Mouse (Mus musculus) adrenal gland, adult 18-20 months (tissue): ENCODE measurements around the gene Gm4131. TPM values are rescaled to one million over a fixed set of nuclear protein-coding genes. Genes with fewer than 3 reads are reported as not detected.

Source experiments
- DNase-seq, 2 experiments: peaks; one replicate each; pipeline ENCODE4 v3.0.0; 2021 to 2022; ENCODE audit warnings: low spot score in 2 of 2
- total RNA-seq, 2 experiments: library from RNA; stranded (reverse); gene quantifications; 1 replicate in 1 of 2; 2 replicates in 1 of 2; pipeline ENCODE4 v1.2.3; 2021

The Gm4131 gene
- total RNA-seq, 2 experiments from 2014 or later = not detected

GRCm38 (mm10) chr14:62459541-62459940 is 107.2 kb downstream of the Gm4131 start:
- DNase-seq = no peak

- DNase-seq = peak; percentile 82 to 84
These were observed 109.1 kb downstream of the Gm4131 start for GRCm38 (mm10) chr14:62457420-62458181.

- no peak for DNase-seq
These were observed 110.4 kb downstream of the Gm4131 start, which contains the start of gene Gucy1b2 for GRCm38 (mm10) chr14:62456239-62456747. Gucy1b2 (minus strand) TSS chr14:62456289.

- no peak for DNase-seq
These were observed 111.2 kb downstream of the Gm4131 start for GRCm38 (mm10) chr14:62455570-62455879.

GRCm38 (mm10) chr14:62454760-62455569 is 111.8 kb downstream of the Gm4131 start:
- DNase-seq = peak in 1 of 2 experiments; percentile 2

- DNase-seq = no peak
These were observed 112.6 kb downstream of the Gm4131 start for GRCm38 (mm10) chr14:62454136-62454535.

- DNase-seq = peak in 1 of 2 experiments; percentile 3
These were observed 113.4 kb downstream of the Gm4131 start for GRCm38 (mm10) chr14:62453276-62453675.

- no peak for DNase-seq
These were observed 116.0 kb downstream of the Gm4131 start for GRCm38 (mm10) chr14:62450706-62451105.

- DNase-seq = no peak
These were observed 119.5 kb downstream of the Gm4131 start for GRCm38 (mm10) chr14:62447214-62447548.

- DNase-seq = no peak
These were observed 120.1 kb downstream of the Gm4131 start for GRCm38 (mm10) chr14:62446385-62447213.

GRCm38 (mm10) chr14:62443840-62444430 is 122.8 kb downstream of the Gm4131 start:
- no peak for DNase-seq

- DNase-seq = no peak
These were observed 123.8 kb downstream of the Gm4131 start for GRCm38 (mm10) chr14:62442971-62443370.

GRCm38 (mm10) chr14:62440036-62440435 is 126.7 kb downstream of the Gm4131 start:
- DNase-seq = no peak

GRCm38 (mm10) chr14:62438236-62438635 is 128.5 kb downstream of the Gm4131 start:
- no peak for DNase-seq

- no peak for DNase-seq
These were observed 128.9 kb downstream of the Gm4131 start for GRCm38 (mm10) chr14:62437806-62438205.

GRCm38 (mm10) chr14:62425277-62425691 is 141.4 kb downstream of the Gm4131 start:
- DNase-seq = no peak

GRCm38 (mm10) chr14:62422265-62422664 is 144.5 kb downstream of the Gm4131 start:
- no peak for DNase-seq

GRCm38 (mm10) chr14:62417501-62417900 is 149.2 kb downstream of the Gm4131 start:
- DNase-seq = no peak

- DNase-seq = no peak
These were observed 150.0 kb downstream of the Gm4131 start for GRCm38 (mm10) chr14:62416742-62417134.

- DNase-seq = no peak
These were observed 150.5 kb downstream of the Gm4131 start for GRCm38 (mm10) chr14:62416007-62416741.
